Mouse (Mus musculus): Measurements from ENCODE around the gene Cntln.

DNA sequence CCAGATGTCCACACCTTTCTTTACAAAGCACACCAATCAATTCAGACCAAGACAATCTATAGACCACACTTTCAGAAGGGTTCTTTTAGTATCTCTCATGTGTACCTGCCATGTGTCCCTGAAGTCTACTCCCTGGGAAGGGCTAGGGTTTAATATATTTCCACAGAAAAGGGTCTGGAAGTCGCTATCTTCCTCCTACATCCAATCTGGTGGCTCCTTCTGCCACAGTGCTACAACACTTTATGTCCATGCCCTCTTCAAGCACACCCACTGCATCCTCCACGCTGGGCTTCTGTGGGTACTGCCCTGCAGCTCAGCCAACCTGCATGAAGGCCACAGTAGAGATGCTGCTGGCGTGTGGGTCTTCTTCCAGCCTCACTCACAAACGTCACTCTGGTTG lies 291.4 kb downstream of the Cntln start:
- no peak for TF ChIP-seq CTCF (conservative IDR thresholded peaks at IDR 0.05; ENCODE audit: low read length)
- no peak for TF ChIP-seq POU5F1 (IDR thresholded peaks at IDR 0.05; ENCODE audit: borderline replicate concordance, low read length)

All from E14TG2a.4 (cell line).